Mouse (Mus musculus): ENCODE measurements at regions not wholly inside any gene's neighbourhood (a gene's known extent, or its start where the extent isn't known, plus 50 kb on each side); places are given as distances from the start of the nearest gene placed in this dataset.

GRCm38 (mm10) chr12:77715506-77715905, 477.6 kb downstream of the Fut8 start:
- TF ChIP-seq CTCF (IDR thresholded peaks at IDR 0.05; ENCODE audit: borderline replicate concordance, insufficient read depth, low read length) = no peak
- TF ChIP-seq POLR2A (IDR thresholded peaks at IDR 0.05; ENCODE audit: low read depth, low read length) = no peak
